Mouse (Mus musculus) MEL (cell line): ENCODE data around the gene Cul7. TPM values are rescaled to one million over a fixed set of nuclear protein-coding genes. Genes with fewer than 3 reads are reported as not detected.

Experiments used
- DNase-seq: peaks from one replicate; pipeline ENCODE4 v3.0.0; 2011; ENCODE audit warnings: low read depth, low spot score
- H3K27ac ChIP-seq: 2 replicates; pipeline ENCODE4 v1.5.1; 2012; ENCODE audit warnings: low read depth, mild to moderate bottlenecking, control low read depth, low read length, moderate library complexity; ENCODE audit not compliant: control insufficient read depth
- H3K27me3 ChIP-seq, 2 experiments: fragments of 150-350 bp in 1 of 2; sonication (generic) in 1 of 2; 2 replicates each; pipeline ENCODE4 v1.6.1; 2012; ENCODE audit warnings: low read length in 2 of 2, mild to moderate bottlenecking in 2 of 2, improper control_type of control experiment in 1 of 2, moderate library complexity in 1 of 2; ENCODE audit not compliant: insufficient read depth in 2 of 2, control insufficient read depth in 1 of 2
- H3K36me3 ChIP-seq, 2 experiments: 2 replicates each; pipeline ENCODE4 v1.6.1; 2012 to 2014; ENCODE audit warnings: low read length in 2 of 2, improper control_type of control experiment in 1 of 2, inconsistent platforms in 1 of 2, mild to moderate bottlenecking in 1 of 2; ENCODE audit not compliant: insufficient read depth in 2 of 2, control insufficient read depth in 1 of 2
- H3K4me1 ChIP-seq, 2 experiments: fragments of 150-350 bp in 1 of 2; sonication (generic) in 1 of 2; 2 replicates each; pipeline ENCODE4 v1.6.1; 2012; ENCODE audit warnings: low read length in 2 of 2, improper control_type of control experiment in 1 of 2, mild to moderate bottlenecking in 1 of 2; ENCODE audit not compliant: insufficient read depth in 2 of 2, control insufficient read depth in 1 of 2
- H3K4me3 ChIP-seq, 2 experiments: fragments of 150-350 bp in 1 of 2; sonication (generic) in 1 of 2; 2 replicates each; pipeline ENCODE4 v1.5.1; 2012; ENCODE audit warnings: low read depth in 2 of 2, low read length in 2 of 2, mild to moderate bottlenecking in 2 of 2, moderate library complexity in 2 of 2, control low read depth in 1 of 2, improper control_type of control experiment in 1 of 2; ENCODE audit not compliant: control insufficient read depth in 1 of 2, insufficient read depth in 1 of 2
- H3K79me2 ChIP-seq: 2 replicates; pipeline ENCODE4 v1.6.1; 2012; ENCODE audit warnings: mild to moderate bottlenecking, low read length, moderate library complexity; ENCODE audit not compliant: control insufficient read depth, poor library complexity, insufficient read depth
- H3K9ac ChIP-seq: 2 replicates; pipeline ENCODE4 v1.6.1; 2012; ENCODE audit warnings: low read depth, mild to moderate bottlenecking, control low read depth, low read length, moderate library complexity; ENCODE audit not compliant: control insufficient read depth, poor library complexity, severe bottlenecking
- H3K9me3 ChIP-seq: fragments of 150-350 bp; sonication (generic); replicated peaks from 2 replicates; pipeline ENCODE4 v1.6.1; 2012; ENCODE audit warnings: mild to moderate bottlenecking, low read length, improper control_type of control experiment, moderate library complexity; ENCODE audit not compliant: insufficient read depth
- BHLHE40 ChIP-seq: IDR thresholded peaks from 2 replicates; pipeline ENCODE4 v1.6.1; 2012; ENCODE audit warnings: low read depth, mild to moderate bottlenecking, inconsistent platforms, low read length, improper control_type of control experiment, borderline replicate concordance
- CTCF ChIP-seq, 3 experiments: IDR thresholded peaks in 2 of 3; conservative IDR thresholded peaks in 1 of 3; 2 replicates each; pipeline ENCODE4 v1.5.1; 2011 to 2012; ENCODE audit warnings: low read length in 3 of 3, low read depth in 2 of 3, mild to moderate bottlenecking in 2 of 3, improper control_type of control experiment in 1 of 3, inconsistent platforms in 1 of 3, mixed read lengths in 1 of 3, moderate library complexity in 1 of 3; ENCODE audit not compliant: control insufficient read depth in 1 of 3, insufficient read depth in 1 of 3, poor library complexity in 1 of 3, severe bottlenecking in 1 of 3
- GABPA ChIP-seq: IDR thresholded peaks from 2 replicates; pipeline ENCODE4 v1.6.1; 2012; ENCODE audit warnings: low read depth, mild to moderate bottlenecking, inconsistent platforms, low read length, improper control_type of control experiment, moderate library complexity
- GATA1 ChIP-seq: IDR thresholded peaks from 2 replicates; pipeline ENCODE4 v1.6.1; 2011; ENCODE audit warnings: low read depth, low read length, improper control_type of control experiment
- JUND ChIP-seq: IDR thresholded peaks from 2 replicates; pipeline ENCODE4 v1.6.1; 2011; ENCODE audit warnings: low read depth, mild to moderate bottlenecking, improper control_type of control experiment, low read length
- KAT2A ChIP-seq: conservative IDR thresholded peaks from 2 replicates; pipeline ENCODE4 v1.6.1; 2012; ENCODE audit warnings: low read depth, low read length, improper control_type of control experiment, inconsistent platforms
- MAZ ChIP-seq: IDR thresholded peaks from 2 replicates; pipeline ENCODE4 v1.6.1; 2012; ENCODE audit warnings: low read depth, mild to moderate bottlenecking, inconsistent platforms, low read length, improper control_type of control experiment
- MXI1 ChIP-seq: IDR thresholded peaks from 2 replicates; pipeline ENCODE4 v1.6.1; 2011; ENCODE audit warnings: mild to moderate bottlenecking, low read depth, low read length, improper control_type of control experiment
- MYC ChIP-seq: IDR thresholded peaks from 2 replicates; pipeline ENCODE4 v1.6.1; 2011; ENCODE audit warnings: low read depth, mild to moderate bottlenecking, low read length, improper control_type of control experiment, moderate library complexity
- NELFE ChIP-seq: IDR thresholded peaks from 2 replicates; pipeline ENCODE4 v1.6.1; 2011; ENCODE audit warnings: low read depth, low read length, improper control_type of control experiment
- POLR2A ChIP-seq, 2 experiments: IDR thresholded peaks; 2 replicates each; pipeline ENCODE4 v1.6.1; 2011 to 2012; ENCODE audit warnings: low read length in 2 of 2, mild to moderate bottlenecking in 2 of 2, control low read depth in 1 of 2, improper control_type of control experiment in 1 of 2, low read depth in 1 of 2, moderate library complexity in 1 of 2; ENCODE audit not compliant: control insufficient read depth in 1 of 2, insufficient read depth in 1 of 2, poor library complexity in 1 of 2
- POLR2AphosphoS2 ChIP-seq: IDR thresholded peaks from 2 replicates; pipeline ENCODE4 v1.6.1; 2011; ENCODE audit warnings: low read length, improper control_type of control experiment
- RAD21 ChIP-seq: IDR thresholded peaks from 2 replicates; pipeline ENCODE4 v1.6.1; 2011; ENCODE audit warnings: mild to moderate bottlenecking, low read depth, low read length, improper control_type of control experiment
- RCOR1 ChIP-seq: IDR thresholded peaks from 2 replicates; pipeline ENCODE4 v1.6.1; 2012; ENCODE audit warnings: low read depth, mild to moderate bottlenecking, inconsistent platforms, low read length, improper control_type of control experiment
- SMC3 ChIP-seq: IDR thresholded peaks from 2 replicates; pipeline ENCODE4 v1.6.1; 2011; ENCODE audit warnings: low read depth, low read length, improper control_type of control experiment
- TAL1 ChIP-seq: IDR thresholded peaks from 2 replicates; pipeline ENCODE4 v1.6.1; 2012; ENCODE audit warnings: mild to moderate bottlenecking, inconsistent platforms, low read length, moderate library complexity, mixed read lengths
- USF2 ChIP-seq, 2 experiments: IDR thresholded peaks; 2 replicates each; pipeline ENCODE4 v1.6.1; 2011 to 2012; ENCODE audit warnings: improper control_type of control experiment in 2 of 2, low read length in 2 of 2, borderline replicate concordance in 1 of 2, inconsistent platforms in 1 of 2, low read depth in 1 of 2, mild to moderate bottlenecking in 1 of 2; ENCODE audit not compliant: insufficient read depth in 1 of 2
- ZC3H11A ChIP-seq: IDR thresholded peaks from 2 replicates; pipeline ENCODE4 v1.6.1; 2012; ENCODE audit warnings: low read depth, mild to moderate bottlenecking, inconsistent platforms, low read length, improper control_type of control experiment
- ZNF384 ChIP-seq: IDR thresholded peaks from 2 replicates; pipeline ENCODE4 v1.6.1; 2012; ENCODE audit warnings: low read depth, mild to moderate bottlenecking, inconsistent platforms, low read length, improper control_type of control experiment
- polyA plus RNA-seq, 2 experiments: library from polyadenylated mRNA; stranded (reverse) in 1 of 2; unstranded in 1 of 2; fragments of >175 nt in 1 of 2; fragments of >200 nt in 1 of 2; gene quantifications; 2 replicates each; pipeline versions ENCODE4 v1.2.1 to v1.2.4; 2012; ENCODE audit warnings: low replicate concordance in 2 of 2, low read depth in 1 of 2; ENCODE audit not compliant: insufficient read length in 2 of 2, insufficient read depth in 1 of 2, missing spikeins in 1 of 2
- total RNA-seq: library from RNA; depleted of rRNA; stranded (reverse); fragments of 300-350 nt; gene quantifications from 2 replicates; pipeline ENCODE4 v1.2.3, GENCODE M21; 2012

Gene Cul7
- total and polyA plus RNA-seq, 3 experiments = 32.6 to 45.8 (median 35.8) TPM

DNA sequence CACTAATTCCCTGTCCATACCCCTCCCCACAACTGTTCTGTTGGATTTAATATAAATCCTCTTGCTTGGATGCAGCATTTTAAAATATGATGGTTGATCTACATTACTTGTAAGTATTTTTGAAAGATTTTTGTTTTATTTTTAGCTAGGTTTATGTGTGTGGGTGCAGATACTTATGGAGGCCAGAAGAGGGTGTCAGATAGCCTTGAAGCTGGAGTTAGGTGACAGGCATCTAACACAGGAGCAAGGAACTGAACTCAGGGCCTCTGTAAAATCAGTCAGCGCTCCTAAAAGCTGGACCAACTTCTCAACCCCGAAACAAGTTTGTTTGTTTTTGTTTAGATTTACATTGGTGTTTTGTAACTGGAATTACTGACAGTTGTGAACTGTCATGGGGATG is 49.6 kb upstream of the Cul7 start:
- Histone ChIP-seq H3K27me3 (no peaks in the 10 kb centered on the region), H3K27ac (no peak overlapping the region)
- TF ChIP-seq POLR2A (IDR thresholded peaks at IDR 0.05; ENCODE audit: control insufficient read depth in 1 of 2, insufficient read depth in 1 of 2, low read depth in 1 of 2, low read length in 2 of 2, poor library complexity in 1 of 2) (no peak), RCOR1 (no peak), TAL1 (no peak), CTCF (IDR thresholded peaks at IDR 0.05 in 2 of 3, conservative IDR thresholded peaks at IDR 0.05 in 1 of 3; ENCODE audit: control insufficient read depth in 1 of 3, insufficient read depth in 1 of 3, low read depth in 2 of 3, low read length in 3 of 3, poor library complexity in 1 of 3, severe bottlenecking in 1 of 3) (peak in 1 of 3 experiments; percentile 54; a peak in 2 of 6 replicates), BHLHE40 (no peak), POLR2AphosphoS2 (no peak), MAZ (no peak), ZC3H11A (peak; percentile 27; the same call in 1 of the 2 replicates), JUND (no peak), GABPA (no peak), RAD21 (peak; percentile 63), SMC3 (peak; percentile 46), ZNF384 (0 out of 2 replicates have a peak, but pooled peaks have one; percentile 21)

DNA sequence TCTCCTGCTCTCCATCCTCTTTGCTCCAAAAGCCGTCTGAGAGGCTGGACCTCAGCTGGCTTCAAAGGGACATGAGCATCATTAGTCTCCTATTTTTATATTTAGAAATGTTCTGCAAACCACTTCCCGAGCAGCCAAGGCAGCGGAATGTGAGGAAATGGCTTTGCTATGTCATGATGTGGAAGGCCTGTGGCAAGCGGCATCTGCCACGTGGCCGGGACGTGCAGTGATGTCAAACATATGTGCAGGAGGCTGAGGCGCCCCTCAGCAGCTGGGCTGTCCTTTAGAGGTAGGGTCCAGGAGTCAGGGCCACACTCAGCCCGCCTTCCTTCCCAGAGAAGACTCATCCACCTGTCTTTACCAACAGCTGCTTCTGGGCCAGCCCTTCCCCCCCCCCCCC is 47.9 kb upstream of the Cul7 start:
- Histone ChIP-seq H3K4me1 (no peaks in the 10 kb centered on the region; a peak in 1 of 4 replicates), H3K36me3 (no peaks in the 10 kb centered on the region), H3K4me3 (no peak overlapping the region), H3K79me2 (no peaks in the 10 kb centered on the region), H3K27ac (no peak overlapping the region), H3K27me3 (no peaks in the 10 kb centered on the region; a peak in 1 of 4 replicates), H3K9ac (no peak overlapping the region), H3K9me3 (no peaks in the 10 kb centered on the region)
- TF ChIP-seq MYC (no peak), JUND (no peak), POLR2A (IDR thresholded peaks at IDR 0.05; ENCODE audit: control insufficient read depth in 1 of 2, insufficient read depth in 1 of 2, low read depth in 1 of 2, low read length in 2 of 2, poor library complexity in 1 of 2) (no peak), GATA1 (no peak), NELFE (no peak), KAT2A (no peak), MXI1 (no peak), USF2 (IDR thresholded peaks at IDR 0.05; ENCODE audit: borderline replicate concordance in 1 of 2, insufficient read depth in 1 of 2, low read depth in 1 of 2, low read length in 2 of 2) (no peak)
- no peak for DNase-seq

More for the DNA sequence above, 49.6 kb upstream of the Cul7 start:
- H3K4me1 ChIP-seq = no peaks in the 10 kb centered on the region; a peak in 1 of 4 replicates
- H3K4me3 ChIP-seq = no peak overlapping the region
- no peaks in the 10 kb centered on the region for H3K36me3 ChIP-seq
- peak; percentile 51 for DNase-seq
- H3K79me2 ChIP-seq = no peaks in the 10 kb centered on the region
- no peak overlapping the region for H3K9ac ChIP-seq
- H3K9me3 ChIP-seq = no peaks in the 10 kb centered on the region
